Mouse (Mus musculus) bone marrow, adult 2 months (tissue): ENCODE measurements around the gene Gm11111.

Experiments used
- CTCF ChIP-seq: fragments of 200-500 bp; IDR thresholded peaks from 2 replicates; pipeline ENCODE4 v1.5.1; 2011; ENCODE audit warnings: low read length, control low read depth; ENCODE audit not compliant: control insufficient read depth, insufficient read depth
- POLR2A ChIP-seq: fragments of 200-500 bp; IDR thresholded peaks from 2 replicates; pipeline ENCODE4 v1.6.1; 2011; ENCODE audit warnings: low read depth, mild to moderate bottlenecking, control low read depth, low read length, borderline replicate concordance; ENCODE audit not compliant: control insufficient read depth

DNA sequence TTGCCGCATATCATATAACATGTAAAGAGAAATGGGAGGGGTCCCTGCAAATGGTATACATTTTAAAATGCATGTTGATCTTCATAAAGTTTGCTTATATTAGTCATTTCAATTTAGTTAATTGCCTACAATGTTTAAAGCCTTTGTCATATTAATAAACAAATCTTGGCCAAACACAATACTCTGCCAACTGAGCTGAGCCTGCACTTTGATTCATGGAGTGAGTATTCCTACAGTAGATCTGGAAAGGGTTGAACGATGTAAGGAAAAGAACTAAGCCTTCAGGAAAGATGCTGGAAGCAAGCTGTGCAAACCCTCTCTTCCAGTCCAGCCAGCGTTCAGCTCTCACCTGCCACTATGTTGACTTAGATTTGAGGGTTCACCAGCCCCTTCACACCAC is 29.6 kb downstream of the Gm11111 start:
- no peak for TF ChIP-seq CTCF
- no peak for TF ChIP-seq POLR2A
